Mouse (Mus musculus): Measurements from ENCODE around the gene D230025D16Rik.
A peak's percentile ranks its signal among the peaks of the same experiment; 100 is the strongest.

The D230025D16Rik gene

DNA sequence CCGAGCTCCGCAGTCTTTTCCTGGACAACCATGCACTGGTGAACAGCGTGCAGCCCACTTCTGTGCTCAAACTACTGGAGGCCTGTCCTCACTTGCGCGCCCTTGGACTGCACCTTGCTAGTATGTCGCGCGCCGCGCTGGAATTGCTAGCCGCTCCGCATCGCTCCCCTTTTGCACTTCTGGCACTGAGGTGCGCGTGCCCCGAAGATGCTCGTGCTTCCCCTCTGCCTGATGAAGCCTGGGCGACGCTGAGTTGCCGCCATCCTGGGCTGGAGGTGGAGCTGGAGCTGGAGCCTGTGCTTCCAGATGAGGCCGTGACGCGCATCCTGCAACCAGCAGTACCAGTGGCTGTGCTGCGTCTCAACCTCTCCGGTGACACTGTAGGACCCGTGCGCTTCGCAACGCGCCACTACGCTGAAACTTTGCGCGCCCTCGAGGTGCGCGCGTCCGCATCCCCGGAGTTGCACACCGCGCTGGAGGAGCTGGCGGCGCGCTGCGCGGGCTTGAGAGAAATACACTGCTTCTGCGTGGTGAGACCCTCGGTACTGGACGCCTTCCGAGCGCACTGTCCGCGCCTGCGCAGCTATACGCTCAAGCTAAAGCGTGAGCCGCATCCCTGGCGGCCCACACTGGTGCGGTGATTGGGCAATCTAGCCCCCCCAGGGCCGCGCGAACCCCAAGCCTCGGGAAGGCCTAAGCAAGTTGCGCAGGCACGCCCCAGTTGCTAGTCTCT lies 43.6 kb downstream of the D230025D16Rik start:
- no peak for DNase-seq (ENCODE audit: low spot score)

DNA sequence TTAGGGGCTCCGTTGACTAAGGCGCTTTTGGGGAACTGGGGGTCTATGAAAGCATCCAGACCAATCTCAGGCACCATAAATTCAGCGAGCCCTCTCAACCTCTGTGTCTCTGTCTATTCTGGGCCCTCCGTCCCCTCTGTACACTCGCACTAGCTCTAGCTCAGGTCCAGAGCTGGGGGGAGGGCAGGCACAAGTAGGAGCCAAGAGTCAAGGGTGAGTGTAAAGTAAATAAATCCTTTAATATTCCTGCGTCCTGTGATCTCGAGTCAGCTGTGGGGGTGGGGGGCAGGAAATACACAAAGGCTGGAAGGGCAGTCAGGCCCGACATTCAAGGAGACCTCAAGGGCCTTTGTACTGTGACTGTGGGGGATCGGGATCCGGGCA lies 44.1 kb downstream of the D230025D16Rik start:
- DNase-seq (ENCODE audit: low spot score): no peak

DNA sequence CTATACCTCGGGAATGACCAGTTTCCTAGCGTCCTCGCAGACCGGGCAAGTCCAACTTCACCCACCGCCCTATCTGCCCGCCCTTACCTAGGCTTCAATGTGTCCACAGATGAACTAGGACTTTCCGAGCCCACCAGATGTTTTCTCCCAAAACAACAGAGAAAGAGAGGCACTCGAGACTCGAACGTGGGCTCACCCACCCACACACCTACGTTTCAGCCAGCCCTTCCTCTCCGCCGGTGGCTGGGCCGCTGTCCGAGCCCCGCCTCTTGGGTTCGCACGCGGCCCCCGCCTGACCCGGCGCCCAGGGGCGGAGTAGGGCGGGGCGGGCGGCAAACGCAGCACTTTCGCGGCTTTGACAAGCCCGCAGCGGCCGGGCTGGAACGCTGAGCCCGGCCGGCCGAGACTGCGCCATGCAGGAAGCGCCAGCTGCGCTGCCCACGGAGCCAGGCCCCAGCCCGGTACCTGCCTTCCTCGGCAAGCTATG lies 44.6 kb downstream of the D230025D16Rik start, which contains the start of gene Hsf4:
TSS of gene Hsf4 (plus strand) at position 341 of the 487 bp plus-strand sequence.
- DNase-seq (ENCODE audit: low spot score): no peak

DNA sequence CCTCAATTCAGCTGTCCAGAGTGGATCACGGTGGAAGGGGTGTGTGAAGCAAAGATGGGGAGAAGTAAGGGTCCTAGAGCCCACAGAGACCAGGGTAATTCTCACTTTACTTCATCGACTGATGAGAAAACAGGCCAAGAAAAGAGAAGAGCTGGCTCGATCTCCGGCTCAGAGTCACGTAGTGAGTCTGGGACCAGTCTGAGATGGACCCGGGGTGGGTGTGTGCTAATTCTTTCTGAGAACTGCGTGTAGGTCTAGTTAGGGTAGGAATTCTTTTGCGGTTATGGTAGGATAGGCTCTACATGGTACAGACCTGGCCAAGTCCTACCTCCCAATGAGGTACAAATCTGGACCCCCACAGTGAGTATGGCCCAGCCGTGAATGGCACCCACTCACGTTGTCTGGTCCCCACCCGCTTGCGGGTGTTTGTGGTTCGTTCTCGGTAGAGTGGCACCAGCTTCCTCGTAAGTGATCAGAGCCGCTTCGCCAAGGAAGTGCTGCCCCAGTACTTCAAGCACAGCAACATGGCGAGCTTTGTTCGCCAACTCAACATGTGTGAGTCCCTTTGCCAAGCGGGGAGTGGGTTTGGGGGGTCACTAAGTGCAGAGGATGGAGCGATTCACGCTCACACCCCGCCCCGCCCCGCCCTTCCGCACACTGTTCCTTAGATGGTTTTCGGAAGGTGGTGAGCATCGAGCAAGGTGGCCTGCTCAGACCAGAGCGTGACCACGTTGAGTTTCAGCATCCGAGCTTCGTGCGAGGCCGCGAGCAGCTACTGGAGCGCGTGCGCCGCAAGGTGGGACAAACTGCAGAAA lies 45.4 kb downstream of the D230025D16Rik start:
- DNase-seq (ENCODE audit: low spot score): no peak

DNA sequence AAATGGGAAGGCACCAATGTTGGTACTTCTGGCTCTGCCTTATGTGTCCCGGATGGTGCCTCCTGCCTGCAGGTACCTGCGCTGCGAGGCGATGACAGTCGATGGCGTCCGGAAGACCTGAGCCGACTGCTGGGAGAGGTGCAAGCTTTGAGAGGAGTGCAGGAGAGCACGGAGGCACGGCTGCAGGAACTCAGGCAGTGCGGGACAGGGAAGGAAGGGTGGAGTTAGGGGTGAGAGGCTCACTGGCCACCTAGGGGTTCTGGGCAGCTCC lies 45.9 kb downstream of the D230025D16Rik start:
- no peak for DNase-seq (ENCODE audit: low spot score)

DNA sequence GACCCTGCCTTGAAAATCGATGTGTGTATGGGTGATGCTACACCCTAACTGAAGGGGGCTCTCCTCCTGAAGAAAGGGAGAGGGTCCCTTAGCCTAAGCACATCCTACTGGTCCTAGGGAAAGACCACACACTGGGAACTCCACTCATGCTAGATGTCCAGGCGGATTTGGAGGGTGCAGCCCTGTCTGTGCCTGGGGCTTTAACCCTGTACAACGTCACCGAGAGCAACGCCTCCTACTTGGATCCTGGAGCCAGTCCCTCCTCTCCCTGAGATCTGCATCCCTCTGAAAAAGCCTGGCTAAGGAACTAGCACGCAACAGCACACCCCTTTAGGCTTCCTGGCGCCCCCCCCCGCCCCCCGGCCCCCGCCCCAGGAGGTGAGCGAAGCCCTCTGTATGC lies 50.4 kb downstream of the D230025D16Rik start:
- no peak for DNase-seq (ENCODE audit: low spot score)

DNA sequence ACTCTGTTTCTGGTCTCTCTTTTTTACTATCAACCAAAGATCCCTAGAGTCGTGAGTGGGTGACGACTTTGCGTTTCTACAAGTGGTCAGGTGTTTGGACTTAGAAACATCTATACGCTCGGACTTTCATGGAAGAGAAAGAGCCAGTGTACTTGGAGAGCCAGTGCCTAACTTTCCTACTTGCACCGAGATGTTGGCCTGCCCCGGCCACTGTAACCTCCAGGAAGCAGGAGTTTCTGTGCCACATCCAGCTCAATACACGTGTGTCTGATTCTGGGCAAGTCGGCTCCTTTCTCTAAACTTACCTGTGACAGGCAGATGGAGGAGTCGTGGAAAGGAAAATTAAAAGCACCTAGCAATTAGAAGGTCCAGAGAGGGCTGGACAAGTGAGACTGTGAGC lies 50.9 kb downstream of the D230025D16Rik start, which contains the start of gene Nol3:
TSS of gene Nol3 (plus strand) at position 301 of the 400 bp plus-strand sequence.
- DNase-seq (ENCODE audit: low spot score): no peak

DNA sequence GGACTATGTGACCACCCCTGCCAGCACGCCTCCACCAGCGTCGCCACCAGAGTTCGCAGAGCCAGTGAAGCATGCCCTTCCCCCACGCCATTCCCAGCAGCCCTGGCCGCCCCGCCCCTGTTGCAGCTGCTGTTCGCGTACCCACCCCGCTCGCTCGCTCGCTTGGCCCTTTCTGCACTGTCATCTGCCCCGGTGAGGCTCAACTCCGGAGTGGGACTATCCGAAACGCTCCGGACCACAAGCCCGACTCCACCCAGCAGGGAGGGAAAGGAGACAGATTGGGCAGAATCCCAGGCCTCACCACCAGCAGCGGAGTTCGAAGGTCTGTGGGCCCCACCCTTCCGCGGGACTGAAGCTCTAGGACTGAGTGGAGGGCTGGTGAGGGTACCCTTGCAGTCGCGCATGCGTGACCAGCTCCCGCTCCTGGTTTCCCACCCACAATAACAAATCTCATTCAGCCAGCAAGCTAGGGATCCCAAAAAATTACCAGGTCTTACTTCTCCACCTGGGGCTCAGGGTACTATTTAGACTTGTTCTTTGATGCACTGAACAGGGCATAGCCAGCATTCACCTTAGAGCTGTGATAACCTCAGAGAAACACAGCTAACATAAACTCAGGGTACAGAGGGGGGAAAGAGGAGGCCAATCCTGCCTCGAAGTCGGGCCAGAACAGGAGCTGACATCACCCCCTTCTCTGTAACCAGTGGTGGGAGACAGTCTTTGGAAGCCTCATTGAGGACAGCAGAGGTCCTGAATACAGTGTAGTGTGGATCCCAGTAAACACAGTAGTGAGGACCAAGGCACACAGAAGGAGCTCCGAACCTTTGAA lies 51.6 kb downstream of the D230025D16Rik start:
- DNase-seq (ENCODE audit: low spot score): peak; percentile 72

DNA sequence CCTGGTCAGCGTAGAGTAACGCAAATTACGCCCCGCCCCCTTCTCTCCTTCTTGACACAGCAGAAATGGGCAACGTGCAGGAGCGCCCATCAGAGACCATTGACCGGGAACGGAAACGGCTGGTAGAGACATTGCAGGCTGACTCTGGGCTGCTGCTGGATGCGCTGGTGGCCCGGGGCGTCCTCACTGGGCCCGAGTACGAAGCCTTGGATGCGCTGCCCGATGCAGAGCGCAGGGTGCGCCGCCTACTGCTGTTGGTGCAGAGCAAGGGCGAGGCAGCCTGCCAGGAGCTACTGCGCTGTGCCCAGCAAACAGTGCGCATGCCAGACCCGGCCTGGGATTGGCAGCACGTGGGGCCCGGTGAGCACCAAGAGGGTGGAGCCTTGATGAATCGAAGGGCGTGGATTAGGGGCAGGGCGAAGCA lies 54.0 kb downstream of the D230025D16Rik start:
- DNase-seq (ENCODE audit: low spot score): peak; percentile 80

DNA sequence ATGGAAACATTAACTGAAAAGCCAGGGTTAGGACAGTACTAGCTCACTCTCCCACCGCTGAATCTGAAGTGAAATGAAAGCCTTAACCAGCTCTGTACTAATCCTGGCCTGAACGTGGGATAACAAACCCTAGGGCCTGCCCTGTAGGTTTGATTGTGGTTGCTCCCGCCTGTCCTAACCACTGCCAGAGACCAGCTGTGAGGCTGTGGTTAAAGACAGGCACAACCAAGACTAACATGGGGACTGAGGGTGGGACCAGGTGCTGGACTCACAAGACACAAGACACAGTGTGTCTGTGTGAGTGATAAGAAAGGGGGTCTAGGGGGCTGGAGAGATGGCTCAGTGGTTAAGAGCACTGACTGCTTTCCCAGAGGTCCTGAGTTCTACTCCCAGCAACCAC lies 55.6 kb downstream of the D230025D16Rik start:
- no peak for DNase-seq (ENCODE audit: low spot score)

DNA sequence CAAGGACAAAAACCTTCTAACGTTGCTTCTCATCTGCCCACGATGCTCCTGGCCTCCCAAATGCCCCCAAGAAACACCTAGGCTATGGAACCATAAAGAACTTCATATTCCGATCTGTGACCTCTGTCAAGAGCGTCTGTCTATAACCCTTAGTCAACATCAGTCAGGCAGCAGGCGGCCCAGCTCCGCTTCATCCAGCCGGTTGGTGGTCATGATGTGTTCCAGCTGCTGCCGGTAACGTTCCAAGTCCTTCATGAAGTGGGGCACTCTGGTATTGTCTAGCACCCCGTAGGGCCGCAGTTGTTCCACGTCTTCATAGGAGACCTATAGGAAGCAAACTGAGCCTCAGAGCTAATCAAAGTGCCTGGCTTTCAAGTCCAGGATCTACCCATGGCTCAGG lies 56.9 kb downstream of the D230025D16Rik start:
- no peak for DNase-seq (ENCODE audit: low spot score)

DNA sequence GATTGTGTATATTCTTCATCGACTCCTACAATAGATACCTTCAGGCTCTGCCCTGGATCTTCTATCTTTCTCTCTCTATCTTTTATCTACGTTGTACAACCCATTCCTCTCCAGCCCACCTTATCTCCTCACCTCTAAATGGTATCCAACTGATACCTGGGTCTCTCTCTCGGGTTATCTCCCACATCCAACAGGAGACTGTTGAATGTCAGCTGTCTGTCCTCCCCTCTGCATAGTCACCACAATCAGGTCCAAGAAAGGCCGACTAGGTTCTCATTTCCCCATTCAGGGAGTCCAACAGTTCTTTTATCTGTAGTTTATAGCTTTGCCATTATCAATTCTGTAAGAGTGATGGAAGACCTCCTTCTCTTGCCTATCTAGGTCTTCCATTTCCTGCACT lies 57.3 kb downstream of the D230025D16Rik start:
- DNase-seq (ENCODE audit: low spot score): no peak

DNA sequence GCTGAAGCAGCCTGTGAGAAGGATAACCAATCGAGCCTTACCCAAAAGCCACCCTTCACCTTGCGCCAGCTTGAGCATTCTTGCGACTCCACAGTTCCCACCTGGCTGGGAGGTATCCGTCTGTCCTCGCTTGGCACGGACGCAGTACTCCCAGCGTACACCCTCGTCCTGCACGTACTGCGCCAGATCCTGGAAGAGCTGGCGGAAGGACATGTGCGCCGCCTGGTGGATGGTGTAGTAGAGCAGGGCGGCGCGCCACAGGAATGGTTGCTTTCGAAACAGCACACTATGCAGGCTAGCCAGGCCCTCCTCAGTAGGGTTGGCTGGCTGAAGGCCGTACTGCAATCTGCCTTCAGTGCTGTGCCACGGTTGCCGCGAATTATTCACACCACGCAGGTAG lies 58.1 kb downstream of the D230025D16Rik start:
- DNase-seq (ENCODE audit: low spot score): peak; percentile 74

DNA sequence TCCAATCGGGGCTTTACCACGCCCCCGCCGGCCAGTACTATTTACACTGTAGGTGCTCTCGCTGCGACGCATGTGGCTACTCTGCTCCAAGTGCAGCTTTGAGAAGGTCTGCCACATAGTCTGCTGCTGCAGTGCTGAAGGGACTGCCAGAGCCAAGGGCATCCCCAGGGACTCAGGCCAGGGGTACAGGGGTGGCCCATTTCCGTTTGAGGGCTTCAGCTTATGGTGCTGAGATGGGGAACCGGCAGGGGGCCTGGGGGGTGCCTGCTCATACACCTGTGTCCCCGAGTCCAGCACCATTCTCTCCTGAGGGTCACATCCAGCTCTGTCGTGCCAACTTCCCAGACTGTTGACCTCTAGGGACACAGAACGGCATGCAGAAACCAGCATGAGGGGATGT lies 60.6 kb downstream of the D230025D16Rik start:
- no peak for DNase-seq (ENCODE audit: low spot score)

DNA sequence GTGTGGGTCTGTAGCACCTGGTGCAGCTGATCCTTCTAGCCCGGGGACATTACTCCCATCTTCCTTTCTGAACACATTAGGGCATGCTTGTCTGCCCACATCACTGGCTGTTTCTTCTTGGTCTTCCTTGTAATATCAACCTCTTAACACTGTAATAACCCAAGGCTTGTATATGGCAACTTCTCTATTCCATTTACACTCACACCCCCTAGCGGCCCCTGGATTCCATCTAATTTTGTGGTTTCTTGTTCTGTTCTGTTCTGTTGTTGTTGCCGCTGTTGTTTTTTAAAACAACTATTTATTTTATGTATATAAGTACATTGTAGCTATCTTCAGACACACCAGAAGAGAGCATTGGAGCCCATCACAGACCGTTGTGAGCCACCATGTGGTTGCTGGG lies 62.0 kb downstream of the D230025D16Rik start:
- no peak for DNase-seq (ENCODE audit: low spot score)

DNA sequence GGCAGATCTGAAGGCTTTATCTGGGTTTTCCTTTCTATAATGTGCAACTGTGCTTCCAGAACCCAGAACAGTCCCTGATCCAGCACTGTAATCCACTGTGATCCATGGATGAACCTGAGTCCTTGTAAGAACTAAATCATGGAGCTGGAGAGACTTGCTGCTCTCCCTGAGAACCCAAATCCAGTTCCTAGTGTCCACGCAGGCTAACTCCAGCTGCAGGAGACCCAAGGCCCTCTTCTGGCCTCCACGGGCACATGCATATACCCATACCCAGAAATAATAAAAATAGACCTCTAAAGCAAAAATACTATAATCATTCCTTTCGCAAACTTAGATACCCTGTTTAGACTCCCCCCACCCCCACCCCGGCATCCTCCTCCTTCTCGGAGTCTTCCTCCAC lies 63.3 kb downstream of the D230025D16Rik start:
- no peak for DNase-seq (ENCODE audit: low spot score)

DNA sequence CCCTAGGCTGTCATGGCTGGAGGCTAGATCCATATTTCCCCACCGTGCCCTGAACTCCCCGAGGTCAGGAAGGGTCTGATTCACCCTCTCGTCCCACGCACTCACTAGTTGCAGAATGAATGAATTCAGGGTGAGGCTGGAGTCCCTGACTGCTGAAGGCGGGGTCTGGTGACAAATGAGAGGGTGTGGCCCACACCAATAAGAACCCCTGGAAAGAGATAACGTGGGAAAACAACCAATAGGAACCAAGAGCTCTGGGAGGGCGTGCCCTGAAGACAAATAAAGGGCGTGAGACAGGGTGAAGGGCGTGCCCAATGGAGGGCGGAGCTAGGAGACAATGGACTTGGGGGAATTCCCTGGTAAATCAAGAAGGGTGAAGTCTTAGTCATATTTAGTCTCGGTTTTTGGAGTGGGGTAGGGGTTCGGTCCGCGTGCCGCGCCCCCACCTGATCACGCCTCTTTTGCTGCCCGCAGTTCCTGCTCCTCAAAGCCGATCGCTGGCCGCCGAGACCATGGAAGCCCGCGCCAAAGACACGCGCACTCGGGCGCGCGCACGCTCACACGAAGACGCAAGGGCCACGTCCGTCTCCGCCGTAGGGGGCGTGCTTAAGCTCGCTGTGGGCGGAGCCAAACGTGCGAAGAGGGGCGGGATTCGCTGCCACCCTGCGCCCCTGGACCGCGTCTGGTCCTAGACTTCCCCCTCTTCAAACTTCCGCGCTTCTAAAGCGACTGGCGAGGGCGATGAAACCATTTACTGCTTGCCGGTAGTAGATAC lies 64.2 kb downstream of the D230025D16Rik start:
- DNase-seq (ENCODE audit: low spot score): peak; percentile 98

DNA sequence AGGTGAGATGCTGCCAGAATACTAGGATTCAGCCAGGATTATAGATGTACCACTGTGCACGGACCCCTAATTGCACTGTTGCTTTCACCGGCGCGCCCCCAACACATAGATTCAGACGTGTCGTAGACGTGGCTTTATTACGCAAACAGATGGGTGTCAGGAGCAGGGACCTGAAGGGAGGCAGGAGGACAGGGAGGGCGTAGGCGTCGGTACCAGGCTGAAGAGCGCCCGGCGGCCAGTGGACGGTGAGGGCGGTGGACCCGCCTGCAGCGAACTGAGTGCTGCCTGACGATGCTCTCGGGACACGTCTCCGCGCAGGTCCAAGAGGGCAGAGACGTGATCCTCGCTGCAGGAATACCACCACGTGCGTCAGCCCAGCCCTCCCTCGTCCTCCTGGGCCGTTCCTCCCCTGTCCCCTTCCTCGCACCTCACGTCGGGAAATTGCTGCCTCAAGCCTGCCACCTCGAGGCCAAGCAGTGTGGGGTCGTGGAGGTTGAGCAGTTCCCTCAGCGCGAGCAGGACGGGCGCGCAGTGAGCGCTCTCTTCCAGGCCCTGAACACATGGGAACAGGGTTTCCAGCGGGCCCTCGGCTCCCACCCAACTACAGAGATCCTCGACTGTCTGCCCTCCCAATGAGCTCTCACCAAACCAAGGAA lies 65.0 kb downstream of the D230025D16Rik start, which contains the start of gene 4931428F04Rik:
TSS of gene 4931428F04Rik (minus strand) at position 60 of the 656 bp plus-strand sequence.
- DNase-seq (ENCODE audit: low spot score): peak; percentile 75

DNA sequence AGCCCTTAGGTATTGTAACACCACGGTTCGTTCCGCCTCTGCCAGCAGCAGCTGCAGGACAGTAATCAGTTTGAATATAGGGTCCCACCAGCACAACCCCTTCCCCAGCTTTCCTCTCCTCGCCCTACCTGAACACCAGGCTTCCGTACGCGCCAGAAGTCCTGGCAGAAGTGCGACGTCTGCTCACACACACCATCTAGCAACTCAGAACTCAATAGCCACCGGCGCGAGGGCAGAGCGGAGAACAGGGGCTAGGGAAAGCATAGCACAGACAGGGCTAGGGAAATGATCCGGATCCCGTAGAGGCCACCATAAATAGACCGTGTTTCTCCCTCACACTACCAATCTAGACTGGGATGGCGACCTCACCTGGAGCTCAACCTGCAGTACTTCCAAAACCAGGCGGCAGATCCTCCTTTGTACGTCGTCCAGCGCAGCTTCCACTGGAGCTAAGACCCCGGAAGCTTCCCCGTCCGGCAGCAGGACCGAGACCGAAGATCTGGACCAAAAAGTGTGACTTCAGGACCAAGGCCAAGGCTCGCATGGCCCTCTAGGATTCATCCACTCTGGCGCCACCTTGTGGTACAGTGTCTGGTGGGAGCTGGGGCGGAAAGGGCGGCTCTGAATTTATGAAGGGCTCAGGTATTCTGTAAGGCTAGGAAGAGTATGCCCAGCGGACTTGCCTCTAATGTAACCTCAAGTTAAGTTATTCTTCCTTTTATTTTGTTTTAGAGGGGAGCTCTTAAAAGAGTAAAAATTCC lies 65.8 kb downstream of the D230025D16Rik start:
- peak; percentile 99 for DNase-seq (ENCODE audit: low spot score)

DNA sequence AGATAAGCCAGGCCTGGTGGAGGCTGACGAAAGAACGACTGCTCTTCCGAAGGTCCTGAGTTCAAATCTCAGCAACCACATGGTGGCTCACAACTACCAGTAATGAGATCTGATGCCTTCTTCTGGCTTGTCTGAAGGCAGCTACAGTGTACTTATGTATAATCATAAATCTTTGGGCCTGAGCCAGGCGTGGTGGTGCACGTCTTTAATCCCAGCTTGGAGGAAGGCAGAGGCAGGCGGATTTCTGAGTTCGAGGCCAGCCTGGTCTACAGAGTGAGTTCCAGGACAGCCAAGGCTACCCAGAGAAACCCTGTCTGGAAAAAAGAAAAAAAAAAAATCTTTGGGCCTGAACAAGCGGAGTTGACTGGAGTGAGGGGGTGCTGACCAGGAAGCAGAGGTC lies 66.4 kb downstream of the D230025D16Rik start:
- peak; percentile 39 for DNase-seq (ENCODE audit: low spot score)

Data from testis, postnatal 10 days (tissue).